Mouse (Mus musculus) neural tube, embryonic 15.5 days (tissue): ENCODE results near the gene B3gnt7. TPM values are rescaled to one million over a fixed set of nuclear protein-coding genes. Genes with fewer than 3 reads are reported as not detected.
"Not testable (repeated sequence)": the region's sequence is repeated elsewhere in the genome, so short reads cannot be mapped to it uniquely, and the experiment has no call there.

Experiments used
- ATAC-seq: fragments of 200-750 bp; cut with Nextera tagmentation; 2 replicates; pipeline ENCODE4 v1.8.0; 2017; ENCODE audit warnings: mild to moderate bottlenecking, moderate TSS enrichment, moderate library complexity; ENCODE audit not compliant: low FRiP score
- H3K27ac ChIP-seq: fragments of 300-500 bp; sonication (generic); replicated peaks from 2 replicates; pipeline ENCODE4 v1.5.1; 2015; ENCODE audit warnings: mild to moderate bottlenecking, inconsistent platforms
- H3K27me3 ChIP-seq: fragments of 300-500 bp; sonication (generic); replicated peaks from 2 replicates; pipeline ENCODE4 v1.6.1; 2015; ENCODE audit warnings: inconsistent platforms
- H3K36me3 ChIP-seq: fragments of 300-500 bp; sonication (generic); 2 replicates; pipeline ENCODE4 v1.6.1; 2015; ENCODE audit warnings: inconsistent platforms
- H3K4me1 ChIP-seq: fragments of 300-500 bp; sonication (generic); 2 replicates; pipeline ENCODE4 v1.6.1; 2015; ENCODE audit warnings: inconsistent platforms
- H3K4me2 ChIP-seq: fragments of 300-500 bp; sonication (generic); 2 replicates; pipeline ENCODE4 v1.6.1; 2015; ENCODE audit warnings: inconsistent platforms, mild to moderate bottlenecking, moderate library complexity
- H3K4me3 ChIP-seq: fragments of 300-500 bp; sonication (generic); replicated peaks from 2 replicates; pipeline ENCODE4 v1.5.1; 2015; ENCODE audit warnings: mild to moderate bottlenecking, inconsistent platforms
- H3K9ac ChIP-seq: fragments of 300-500 bp; sonication (generic); replicated peaks from 2 replicates; pipeline ENCODE4 v1.6.1; 2015; ENCODE audit warnings: mild to moderate bottlenecking, inconsistent platforms
- H3K9me3 ChIP-seq: fragments of 300-500 bp; sonication (generic); replicated peaks from 2 replicates; pipeline ENCODE4 v1.6.1; 2016; ENCODE audit warnings: inconsistent platforms
- WGBS: fragments of 180-500 bp; shearing (Covaris S2); methylation state at CpG from one replicate; pipeline ENCODE4 v1.1.7; 2015; ENCODE audit warnings: mixed read lengths; 5-methylcytosine and 5-hydroxymethylcytosine counted together
- polyA plus RNA-seq: library from polyadenylated mRNA; unstranded; fragments of >200 nt; fragmentation: Nextera tagmentation; extraction: Ambion mirVana; gene quantifications from 2 replicates; pipeline ENCODE4 v1.2.1, GENCODE M21; 2015

The B3gnt7 gene
- polyA plus RNA-seq, 1 experiment from 2014 or later: 7.3 TPM

DNA sequence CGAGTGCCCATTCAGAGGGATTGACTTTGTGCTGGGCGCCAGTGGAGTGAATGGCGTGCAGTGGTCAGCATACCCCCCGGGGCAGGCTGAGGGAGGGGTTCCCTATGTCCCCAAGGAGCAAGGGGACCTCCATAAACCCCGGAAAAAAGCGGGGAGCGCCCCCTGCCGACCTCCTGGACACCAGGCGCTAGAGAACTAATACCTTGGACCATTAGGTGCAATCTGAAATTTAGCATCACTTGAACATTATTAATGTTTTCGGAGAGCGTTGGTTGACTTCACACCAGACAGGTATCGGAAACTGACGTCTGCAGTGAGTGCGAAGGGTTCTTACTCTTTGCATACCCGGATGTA lies 11.1 kb downstream of the B3gnt7 start:
- H3K4me3 ChIP-seq: no peak overlapping the region
- no peaks in the 10 kb centered on the region for H3K4me1 ChIP-seq
- no peaks in the 10 kb centered on the region for H3K27me3 ChIP-seq
- ATAC-seq: no peak
- no peak overlapping the region for H3K4me2 ChIP-seq
- H3K36me3 ChIP-seq: no peaks in the 10 kb centered on the region
- H3K9ac ChIP-seq: no peak overlapping the region
- H3K9me3 ChIP-seq: no peaks in the 10 kb centered on the region
- no peak overlapping the region for H3K27ac ChIP-seq
- 47% methylated on average over 15 of the region's 15 CpGs for WGBS

- Histone ChIP-seq H3K36me3 (no peaks in the 10 kb centered on the region), H3K9ac (no peak overlapping the region), H3K4me2 (no peak overlapping the region), H3K9me3 (no peaks in the 10 kb centered on the region), H3K4me1 (no peaks in the 10 kb centered on the region), H3K27me3 (no peaks in the 10 kb centered on the region), H3K4me3 (no peak overlapping the region), H3K27ac (no peak overlapping the region)
- 87% methylated on average over 7 of the region's 8 CpGs for WGBS
- no peak for ATAC-seq
Observed at GRCm38 (mm10) chr1:86320822-86321413, 18.3 kb downstream of the B3gnt7 start.

DNA sequence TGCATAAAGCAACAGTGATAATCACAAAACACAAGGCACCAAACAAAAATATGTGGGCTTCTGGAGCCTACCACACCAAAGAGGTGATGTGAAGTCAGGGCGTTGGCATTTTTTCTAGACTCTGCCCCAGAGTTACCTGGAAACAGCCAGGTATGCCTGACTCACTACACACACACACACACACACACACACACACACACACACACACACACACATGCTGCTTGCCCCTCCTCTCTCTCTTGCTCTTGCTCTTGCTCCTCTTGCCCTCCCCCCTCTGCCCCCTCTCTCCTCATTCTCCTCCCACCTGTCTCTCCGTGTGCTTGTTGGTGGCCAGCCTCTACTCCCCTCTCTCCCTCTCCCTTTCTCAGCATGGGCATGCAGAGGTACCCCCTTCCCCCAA lies 33.7 kb downstream of the B3gnt7 start:
- 70% methylated on average over 2 of the region's 2 CpGs for WGBS
- H3K27ac ChIP-seq: no peak overlapping the region

GRCm38 (mm10) chr1:86339156-86339812 lies 36.7 kb downstream of the B3gnt7 start:
- Histone ChIP-seq H3K4me3 (no peak overlapping the region), H3K4me2 (no peak overlapping the region), H3K9ac (no peak overlapping the region), H3K27ac (no peak overlapping the region), H3K4me1 (no peaks in the 10 kb centered on the region), H3K27me3 (no peaks in the 10 kb centered on the region), H3K36me3 (no peaks in the 10 kb centered on the region), H3K9me3 (no peaks in the 10 kb centered on the region)
- 27% methylated on average over 4 of the region's 4 CpGs for WGBS
- peak; percentile 87; the same call in 1 of the 2 replicates for ATAC-seq

More for the DNA sequence above, 33.7 kb downstream of the B3gnt7 start:
- Histone ChIP-seq H3K4me1 (no peaks in the 10 kb centered on the region), H3K9me3 (no peaks in the 10 kb centered on the region), H3K4me2 (no peak overlapping the region), H3K36me3 (no peaks in the 10 kb centered on the region), H3K9ac (no peak overlapping the region), H3K4me3 (no peak overlapping the region), H3K27me3 (no peaks in the 10 kb centered on the region)
- ATAC-seq: no peak

DNA sequence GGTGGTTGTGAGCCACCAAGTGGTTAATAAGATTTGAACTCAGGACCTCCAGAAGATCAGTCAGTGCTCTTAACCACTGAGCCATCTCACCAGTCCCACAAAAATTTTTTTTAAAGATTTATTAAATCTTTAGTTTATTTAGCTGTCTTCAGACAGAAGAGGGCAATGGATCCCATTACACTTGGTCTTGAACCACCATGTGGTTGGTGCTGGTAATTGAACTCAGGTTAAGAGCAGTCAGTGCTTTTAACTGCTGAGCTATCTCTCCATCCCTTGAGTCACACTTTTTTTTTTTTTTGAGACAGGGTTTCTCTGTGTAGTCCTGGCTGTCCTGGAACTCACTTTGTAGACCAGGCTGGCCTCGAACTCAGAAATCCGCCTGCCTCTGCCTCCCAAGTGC lies 38.5 kb downstream of the B3gnt7 start:
- not testable (repeated sequence) for H3K9me3 ChIP-seq, H3K27me3 ChIP-seq, H3K9ac ChIP-seq, H3K36me3 ChIP-seq, ATAC-seq, H3K27ac ChIP-seq, H3K4me3 ChIP-seq, H3K4me2 ChIP-seq, H3K4me1 ChIP-seq
- 100% methylated on average over 2 of the region's 2 CpGs for WGBS

GRCm38 (mm10) chr1:86342371-86342770 lies 39.7 kb downstream of the B3gnt7 start:
- H3K4me2 ChIP-seq: no peak overlapping the region
- H3K4me1 ChIP-seq: no peaks in the 10 kb centered on the region
- H3K27ac ChIP-seq: no peak overlapping the region
- no peak overlapping the region for H3K9ac ChIP-seq
- H3K9me3 ChIP-seq: no peaks in the 10 kb centered on the region
- 95% methylated on average over 2 of the region's 2 CpGs for whole genome bisulfite sequencing
- ATAC-seq: no peak
- no peaks in the 10 kb centered on the region for H3K27me3 ChIP-seq
- peaks cover 12% of the 10 kb centered on the region; the same call in 1 of the 2 replicates for H3K36me3 ChIP-seq
- H3K4me3 ChIP-seq: no peak overlapping the region

DNA sequence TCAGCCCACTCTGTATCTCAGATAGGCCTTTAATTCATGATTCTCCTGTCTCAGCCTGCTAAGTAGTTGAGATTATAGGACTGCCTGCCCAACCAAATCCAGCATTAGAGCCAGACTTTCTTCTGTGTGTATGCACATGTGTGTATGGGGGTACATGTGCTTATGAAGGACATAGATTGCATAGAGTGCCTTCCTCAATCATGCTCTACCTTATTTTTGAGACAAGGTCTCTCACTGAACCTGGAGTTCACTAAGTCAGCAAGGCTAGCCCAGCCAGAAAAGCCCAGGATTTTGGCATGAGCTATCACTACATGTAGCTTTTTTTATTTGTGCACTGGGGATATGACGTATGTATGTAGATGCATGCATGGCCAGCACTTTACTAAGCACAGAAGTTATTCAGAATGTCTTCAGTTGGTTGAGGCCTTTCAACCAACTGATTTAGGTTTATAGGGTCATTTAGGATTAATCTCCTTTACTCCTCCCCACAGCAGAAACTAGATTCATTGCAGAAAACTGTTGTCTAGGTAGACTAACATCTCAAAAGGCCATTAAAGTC lies 40.5 kb downstream of the B3gnt7 start:
- H3K36me3 ChIP-seq: peaks cover 17% of the 10 kb centered on the region; the same call in 1 of the 2 replicates
- no peak for ATAC-seq
- H3K4me1 ChIP-seq: no peaks in the 10 kb centered on the region
- 92% methylated on average over 1 of the region's 1 CpGs for WGBS
- H3K4me3 ChIP-seq: no peak overlapping the region
- H3K4me2 ChIP-seq: no peak overlapping the region
- H3K9me3 ChIP-seq: no peaks in the 10 kb centered on the region
- H3K9ac ChIP-seq: no peak overlapping the region
- no peak overlapping the region for H3K27ac ChIP-seq
- no peaks in the 10 kb centered on the region for H3K27me3 ChIP-seq

GRCm38 (mm10) chr1:86343969-86344861 lies 41.6 kb downstream of the B3gnt7 start:
- Histone ChIP-seq H3K4me3 (no peak overlapping the region), H3K27ac (no peak overlapping the region), H3K9ac (no peak overlapping the region), H3K36me3 (peaks cover 26% of the 10 kb centered on the region), H3K4me2 (no peak overlapping the region), H3K27me3 (no peaks in the 10 kb centered on the region), H3K4me1 (no peaks in the 10 kb centered on the region), H3K9me3 (no peaks in the 10 kb centered on the region)
- no peak for ATAC-seq
- WGBS: 77% methylated on average over 4 of the region's 4 CpGs

DNA sequence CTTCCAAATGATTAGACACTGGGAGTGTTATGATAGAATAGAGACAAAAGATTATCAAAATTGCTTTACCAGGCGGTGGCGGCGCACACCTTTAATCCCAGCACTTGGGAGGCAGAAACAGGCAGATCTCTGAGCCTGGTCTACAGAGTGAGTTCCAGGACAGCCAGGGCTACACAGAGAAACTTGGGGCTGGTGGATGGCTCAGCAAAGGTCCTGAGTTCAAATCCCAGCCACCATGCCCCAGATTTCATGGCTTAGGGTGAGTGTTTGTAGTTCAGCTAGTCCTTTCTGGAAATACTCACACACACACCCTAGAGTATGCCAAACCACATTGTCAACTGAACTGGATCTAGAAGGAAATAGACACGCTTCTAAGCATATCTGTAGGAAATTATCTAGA lies 42.4 kb downstream of the B3gnt7 start:
- 93% methylated on average over 4 of the region's 4 CpGs for WGBS

DNA sequence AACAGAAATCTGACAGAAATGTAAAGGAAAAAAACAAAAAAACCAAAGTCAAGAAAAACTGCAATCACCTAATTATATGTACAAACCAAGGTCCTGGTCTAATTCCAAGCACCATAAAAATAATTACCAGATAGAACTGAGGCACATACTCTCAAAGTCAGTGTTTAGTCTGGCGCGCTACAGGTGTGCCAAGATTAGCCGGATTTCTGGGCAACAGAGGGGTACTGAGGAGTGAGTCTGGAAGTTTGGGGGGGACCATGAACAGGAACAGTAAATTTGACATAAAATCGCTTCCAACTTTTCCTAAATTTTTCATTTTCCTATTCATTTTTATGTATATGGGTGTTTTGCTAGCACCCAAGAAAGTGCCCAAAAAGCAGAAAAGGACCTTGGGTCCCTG lies 43.3 kb downstream of the B3gnt7 start:
- Histone ChIP-seq H3K4me2 (no peak overlapping the region), H3K27me3 (no peaks in the 10 kb centered on the region), H3K27ac (no peak overlapping the region), H3K9me3 (no peaks in the 10 kb centered on the region), H3K9ac (no peak overlapping the region), H3K4me1 (no peaks in the 10 kb centered on the region), H3K4me3 (no peak overlapping the region), H3K36me3 (peaks cover 43% of the 10 kb centered on the region)
- 93% methylated on average over 4 of the region's 4 CpGs for WGBS
- ATAC-seq: no peak

More for the DNA sequence above, 42.4 kb downstream of the B3gnt7 start:
- H3K9ac ChIP-seq: no peak overlapping the region
- no peak overlapping the region for H3K27ac ChIP-seq
- no peaks in the 10 kb centered on the region for H3K4me1 ChIP-seq
- H3K4me2 ChIP-seq: no peak overlapping the region
- no peaks in the 10 kb centered on the region for H3K9me3 ChIP-seq
- ATAC-seq: no peak
- H3K27me3 ChIP-seq: no peaks in the 10 kb centered on the region
- H3K4me3 ChIP-seq: no peak overlapping the region
- peaks cover 34% of the 10 kb centered on the region for H3K36me3 ChIP-seq

GRCm38 (mm10) chr1:86346851-86347715 lies 44.5 kb downstream of the B3gnt7 start:
- no peak overlapping the region for H3K27ac ChIP-seq
- no peak overlapping the region for H3K9ac ChIP-seq
- H3K4me2 ChIP-seq: no peak overlapping the region
- 84% methylated on average over 3 of the region's 3 CpGs for WGBS
- H3K27me3 ChIP-seq: no peaks in the 10 kb centered on the region
- H3K4me1 ChIP-seq: no peaks in the 10 kb centered on the region
- H3K4me3 ChIP-seq: no peak overlapping the region
- peaks cover 54% of the 10 kb centered on the region for H3K36me3 ChIP-seq
- no peaks in the 10 kb centered on the region for H3K9me3 ChIP-seq
- ATAC-seq: no peak
